ENCODE assay signal across 27 mouse cellular contexts in the genomic region with DNA sequence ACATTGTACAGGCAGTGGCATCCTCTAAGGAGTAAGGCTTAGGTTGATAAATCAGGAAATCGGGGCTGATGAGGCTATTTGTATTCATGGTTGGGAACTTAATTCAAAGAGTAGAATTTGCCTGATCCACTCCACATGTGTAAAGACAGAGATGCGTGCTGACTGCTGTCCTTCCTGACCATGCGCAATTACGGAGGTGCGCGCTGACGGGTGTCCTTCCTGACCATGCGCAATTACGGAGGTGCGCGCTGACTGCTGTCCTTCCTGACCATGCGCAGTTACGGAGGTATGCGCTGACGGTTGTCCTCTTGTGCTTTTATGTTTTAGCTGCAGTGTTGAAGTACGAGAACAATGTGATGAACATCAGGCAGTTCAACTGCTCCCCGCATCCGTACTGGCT.
DNase-seq lines count a peak whose midpoint lies in the region; ATAC-seq and TF ChIP-seq lines count a peak whose summit lies in the region.
"Had no signal": no experiment of that assay in that cellular context is flagged by ENCODE, and none has a peak within 500 bp of the region (broad histone marks: within the 10 kb centered on the region; RNA-seq: fewer than 3 reads in every experiment).

No protein-coding gene starts in this region.

- 89% methylated on average over 18 of the region's 18 CpGs for WGBS in hindbrain, embryonic 16.5 days
- 98% methylated on average over 18 of the region's 18 CpGs for WGBS in hindbrain, embryonic 11.5 days
- WGBS in midbrain, embryonic 12.5 days, result 89% methylated on average over 18 of the region's 18 CpGs
- WGBS in midbrain, embryonic 14.5 days, result 80% methylated on average over 18 of the region's 18 CpGs

- no peaks in the 10 kb centered on the region for H3K9me3 ChIP-seq in hindbrain, embryonic 16.5 days (ENCODE audit: control insufficient read depth, low read length)
- H3K9me3 ChIP-seq in hindbrain, embryonic 11.5 days (ENCODE audit: control insufficient read depth, low read length), result no peaks in the 10 kb centered on the region
- no peaks in the 10 kb centered on the region for H3K9me3 ChIP-seq in midbrain, embryonic 12.5 days
- H3K9me3 ChIP-seq in midbrain, embryonic 14.5 days (ENCODE audit: control insufficient read depth, low read length), result no peaks in the 10 kb centered on the region
- H3K9me3 ChIP-seq: embryonic facial prominence, embryonic 12.5 days; embryonic facial prominence, embryonic 15.5 days; heart, embryonic 12.5 days; heart, embryonic 15.5 days; hindbrain, embryonic 10.5 days; hindbrain, embryonic 15.5 days had no signal

- no peaks in the 10 kb centered on the region for H3K4me1 ChIP-seq in hindbrain, embryonic 16.5 days (ENCODE audit: control insufficient read depth, insufficient read depth, low read depth, low read length)
- no peaks in the 10 kb centered on the region for H3K4me1 ChIP-seq in hindbrain, embryonic 11.5 days (replicated peaks; ENCODE audit: control insufficient read depth, insufficient read depth, low read length)
- no peaks in the 10 kb centered on the region for H3K4me1 ChIP-seq in midbrain, embryonic 12.5 days
- H3K4me1 ChIP-seq in midbrain, embryonic 14.5 days (ENCODE audit: control insufficient read depth, insufficient read depth, low read length), result no peaks in the 10 kb centered on the region
- no peaks in the 10 kb centered on the region for H3K4me1 ChIP-seq in testis, adult 2 months (ENCODE audit: control insufficient read depth, insufficient read depth, low read length)
- H3K4me1 ChIP-seq: embryonic facial prominence, embryonic 12.5 days; embryonic facial prominence, embryonic 15.5 days; heart, embryonic 12.5 days; heart, embryonic 15.5 days had no signal

- H3K27ac ChIP-seq in hindbrain, embryonic 16.5 days (ENCODE audit: low read depth, low read length), result no peak overlapping the region
- no peak overlapping the region for H3K27ac ChIP-seq in hindbrain, embryonic 11.5 days (ENCODE audit: low read depth, low read length)
- no peak overlapping the region for H3K27ac ChIP-seq in midbrain, embryonic 12.5 days (replicated peaks)
- no peak overlapping the region for H3K27ac ChIP-seq in midbrain, embryonic 14.5 days (replicated peaks; ENCODE audit: low read depth, low read length)
- peak overlapping the region; percentile 88 for H3K27ac ChIP-seq in testis, adult 2 months (ENCODE audit: control insufficient read depth, insufficient read depth, low read depth, low read length)
- H3K27ac ChIP-seq: embryonic facial prominence, embryonic 12.5 days; embryonic facial prominence, embryonic 15.5 days; gastrocnemius, adult 2 months; heart, embryonic 15.5 days; hindbrain, embryonic 10.5 days; hindbrain, embryonic 15.5 days had no signal

- no peaks in the 10 kb centered on the region for H3K79me2 ChIP-seq in myocyte (ENCODE audit: control insufficient read depth, insufficient read depth)

- no peaks in the 10 kb centered on the region for H3K27me3 ChIP-seq in hindbrain, embryonic 16.5 days (replicated peaks; ENCODE audit: control insufficient read depth, insufficient read depth, low read length)
- no peaks in the 10 kb centered on the region for H3K27me3 ChIP-seq in hindbrain, embryonic 11.5 days (ENCODE audit: control insufficient read depth, insufficient read depth, low read length)
- H3K27me3 ChIP-seq in midbrain, embryonic 12.5 days, result no peaks in the 10 kb centered on the region
- H3K27me3 ChIP-seq in midbrain, embryonic 14.5 days (ENCODE audit: control insufficient read depth, insufficient read depth, low read length), result no peaks in the 10 kb centered on the region
- H3K27me3 ChIP-seq in testis, adult 2 months (ENCODE audit: control insufficient read depth, insufficient read depth, low read length), result no peaks in the 10 kb centered on the region
- H3K27me3 ChIP-seq in myocyte (ENCODE audit: control insufficient read depth, insufficient read depth, insufficient read length), result no peaks in the 10 kb centered on the region
- H3K27me3 ChIP-seq: embryonic facial prominence, embryonic 12.5 days; embryonic facial prominence, embryonic 15.5 days; heart, embryonic 12.5 days; heart, embryonic 15.5 days; hindbrain, embryonic 15.5 days had no signal

- no peak overlapping the region for H3K9ac ChIP-seq in hindbrain, embryonic 16.5 days (ENCODE audit: low read depth, low read length)
- no peak overlapping the region for H3K9ac ChIP-seq in hindbrain, embryonic 11.5 days (ENCODE audit: low read depth, low read length)
- no peak overlapping the region for H3K9ac ChIP-seq in midbrain, embryonic 12.5 days (replicated peaks)
- H3K9ac ChIP-seq in midbrain, embryonic 14.5 days (replicated peaks; ENCODE audit: low read length), result no peak overlapping the region
- H3K9ac ChIP-seq: embryonic facial prominence, embryonic 12.5 days; embryonic facial prominence, embryonic 15.5 days; forebrain, postnatal 0 days; heart, embryonic 12.5 days; heart, embryonic 15.5 days; hindbrain, embryonic 15.5 days had no signal

- TF ChIP-seq CTCF in testis, adult 2 months (IDR thresholded peaks at IDR 0.05; ENCODE audit: control insufficient read depth, insufficient read depth, insufficient replicate concordance, low read depth, low read length), result no peak

- H3K4me2 ChIP-seq in hindbrain, embryonic 16.5 days (ENCODE audit: low read length), result no peak overlapping the region
- H3K4me2 ChIP-seq in hindbrain, embryonic 11.5 days (replicated peaks; ENCODE audit: low read depth, low read length), result no peak overlapping the region
- H3K4me2 ChIP-seq in midbrain, embryonic 12.5 days (replicated peaks), result no peak overlapping the region
- H3K4me2 ChIP-seq in midbrain, embryonic 14.5 days (ENCODE audit: low read length), result no peak overlapping the region
- no peak overlapping the region for H3K4me2 ChIP-seq in myocyte (ENCODE audit: low read depth)
- H3K4me2 ChIP-seq: embryonic facial prominence, embryonic 12.5 days; embryonic facial prominence, embryonic 15.5 days; heart, embryonic 12.5 days; heart, embryonic 15.5 days; hindbrain, embryonic 15.5 days had no signal

- H3K36me3 ChIP-seq in hindbrain, embryonic 16.5 days (ENCODE audit: control insufficient read depth, insufficient read depth, low read length), result peaks cover 13% of the 10 kb centered on the region; the same call in 1 of the 2 replicates
- H3K36me3 ChIP-seq in hindbrain, embryonic 11.5 days (ENCODE audit: control insufficient read depth, insufficient read depth, low read length), result no peaks in the 10 kb centered on the region
- peaks cover 6% of the 10 kb centered on the region; the same call in 1 of the 2 replicates for H3K36me3 ChIP-seq in midbrain, embryonic 12.5 days
- H3K36me3 ChIP-seq in midbrain, embryonic 14.5 days (ENCODE audit: control insufficient read depth, insufficient read depth, low read length), result peaks cover 12% of the 10 kb centered on the region
- no peaks in the 10 kb centered on the region; the same call in 1 of the 2 replicates for H3K36me3 ChIP-seq in testis, adult 2 months (ENCODE audit: control insufficient read depth, insufficient read depth, low read length)
- H3K36me3 ChIP-seq in myocyte (ENCODE audit: control insufficient read depth, insufficient read depth), result peaks cover 17% of the 10 kb centered on the region
- H3K36me3 ChIP-seq: heart, embryonic 15.5 days had no signal

- H3ac ChIP-seq in myocyte (ENCODE audit: control insufficient read depth, insufficient read length), result no peak overlapping the region

- peak; percentile 91; the same call in 1 of the 2 replicates for TF ChIP-seq POLR2A in testis, adult 2 months (IDR thresholded peaks at IDR 0.05; ENCODE audit: control insufficient read depth, low read depth, low read length)
- TF ChIP-seq POLR2A in myocyte (IDR thresholded peaks at IDR 0.05; ENCODE audit: insufficient read length, low read depth), result no peak

- peak; percentile 19; the same call in 1 of the 2 replicates for ATAC-seq in hindbrain, embryonic 16.5 days
- no peak for ATAC-seq in hindbrain, embryonic 11.5 days (ENCODE audit: low FRiP score)
- peak; percentile 44; the same call in 1 of the 2 replicates for ATAC-seq in midbrain, embryonic 12.5 days (ENCODE audit: low FRiP score, low read depth)
- no peak for ATAC-seq in midbrain, embryonic 14.5 days (ENCODE audit: low FRiP score, low TSS enrichment)
- ATAC-seq: CD4-positive, CD25-positive, alpha-beta regulatory T cell, adult 4 months; forebrain, embryonic 14.5 days; forebrain, postnatal 0 days had no signal

- DNase-seq in hindbrain, embryonic 11.5 days (ENCODE audit: low spot score), result no peak
- no peak for DNase-seq in midbrain, embryonic 14.5 days
- no peak for DNase-seq in testis, postnatal 10 days (ENCODE audit: low spot score)
- no peak for DNase-seq in retina, embryonic 14.5 days (ENCODE audit: low spot score)
- DNase-seq: adrenal gland, adult 2 months; adrenal gland, postnatal 14 days; cerebellum, adult 11 months; cerebellum, adult 2 months; cerebellum, adult 9-11 months; cerebellum, postnatal 25 days; forebrain, postnatal 0 days; gastrocnemius, adult 2 months; gastrocnemius, postnatal 14 days; heart, postnatal 10 days; heart, postnatal 36 days had no signal

- H3K4me3 ChIP-seq in hindbrain, embryonic 16.5 days (ENCODE audit: low read length), result no peak overlapping the region
- no peak overlapping the region for H3K4me3 ChIP-seq in hindbrain, embryonic 11.5 days (ENCODE audit: low read depth, low read length)
- no peak overlapping the region for H3K4me3 ChIP-seq in midbrain, embryonic 12.5 days
- no peak overlapping the region for H3K4me3 ChIP-seq in midbrain, embryonic 14.5 days (replicated peaks; ENCODE audit: low read depth, low read length)
- H3K4me3 ChIP-seq in testis, adult 2 months (ENCODE audit: control insufficient read depth, low read depth, low read length), result peak overlapping the region; percentile 87
- H3K4me3 ChIP-seq in myocyte, result no peak overlapping the region
- H3K4me3 ChIP-seq: embryonic facial prominence, embryonic 12.5 days; embryonic facial prominence, embryonic 15.5 days; gastrocnemius, adult 2 months; heart, embryonic 12.5 days; heart, embryonic 15.5 days; hindbrain, embryonic 10.5 days; hindbrain, embryonic 15.5 days had no signal

TF ChIP-seq in myocyte, 11 proteins besides CTCF, POLR2A, EP300 and RAD21:
- TF ChIP-seq POLR2AphosphoS2 (IDR thresholded peaks at IDR 0.05; ENCODE audit: insufficient read length, low read depth), result peak; percentile 36
- TF ChIP-seq MYOG (IDR thresholded peaks at IDR 0.05; ENCODE audit: control insufficient read depth in 1 of 3, insufficient read depth in 1 of 3, insufficient read length in 2 of 3, low read depth in 2 of 3), result no peak
- no peak for TF ChIP-seq MYOD1 (IDR thresholded peaks at IDR 0.05; ENCODE audit: control insufficient read depth in 1 of 3, insufficient read length in 2 of 3, low read depth in 2 of 3)

Comparison
In these comparisons a context has a peak if more than half of its experiments do, and no peak if none do; other contexts are left out.
1. ATAC-seq: peak in hindbrain, embryonic 16.5 days (single experiment) and midbrain, embryonic 12.5 days (single experiment); none in hindbrain, embryonic 11.5 days (single experiment) and midbrain, embryonic 14.5 days (single experiment).